ENCODE assay signal across 10 mouse cellular contexts in the genomic region with DNA sequence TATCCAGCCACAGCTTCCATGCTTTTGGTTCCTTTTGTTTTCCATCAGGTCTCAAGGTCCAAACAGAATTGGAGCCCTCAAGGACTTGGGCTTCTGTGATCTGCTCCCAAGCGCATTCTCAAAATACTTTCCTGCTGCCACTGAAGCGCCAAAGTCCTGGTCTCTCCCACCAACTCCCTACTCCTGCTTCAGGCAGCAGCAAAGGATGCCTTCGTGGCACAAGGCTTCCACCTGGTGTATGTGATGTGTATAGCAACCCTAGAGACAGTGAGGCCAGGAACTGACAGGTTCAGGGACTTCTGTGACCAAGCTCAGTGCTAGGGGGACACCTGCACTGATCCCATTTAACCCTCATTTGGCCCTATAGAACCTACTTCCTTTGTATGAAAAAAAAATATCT. TPM values are rescaled to one million over a fixed set of nuclear protein-coding genes. Genes with fewer than 3 reads are reported as not detected.
DNase-seq lines count a peak whose midpoint lies in the region; ATAC-seq and TF ChIP-seq lines count a peak whose summit lies in the region.
"Had no signal": no experiment of that assay in that cellular context is flagged by ENCODE, and none has a peak within 500 bp of the region (broad histone marks: within the 10 kb centered on the region; RNA-seq: fewer than 3 reads in every experiment).

No protein-coding gene starts in this region.

- peaks cover 16% of the 10 kb centered on the region; the same call in 1 of the 2 replicates for H3K27me3 ChIP-seq in forebrain, embryonic 12.5 days
- 0 out of 2 replicates have a peak, but pooled peaks cover 3% of the 10 kb centered on the region for H3K27me3 ChIP-seq in neural tube, embryonic 12.5 days (replicated peaks)

- no peaks in the 10 kb centered on the region for H3K9me3 ChIP-seq in forebrain, embryonic 12.5 days
- no peaks in the 10 kb centered on the region for H3K9me3 ChIP-seq in neural tube, embryonic 12.5 days
- H3K9me3 ChIP-seq: heart, embryonic 13.5 days had no signal

- H3K4me2 ChIP-seq in forebrain, embryonic 12.5 days = no peak overlapping the region
- H3K4me2 ChIP-seq in neural tube, embryonic 12.5 days (replicated peaks) = no peak overlapping the region
- H3K4me2 ChIP-seq: heart, embryonic 13.5 days had no signal

- H3K27ac ChIP-seq in gastrocnemius, adult 2 months = no peak overlapping the region
- H3K27ac ChIP-seq in forebrain, embryonic 12.5 days = no peak overlapping the region
- H3K27ac ChIP-seq in neural tube, embryonic 12.5 days = no peak overlapping the region
- H3K27ac ChIP-seq: heart, embryonic 13.5 days had no signal

- peaks cover 15% of the 10 kb centered on the region for H3K4me1 ChIP-seq in forebrain, embryonic 12.5 days
- H3K4me1 ChIP-seq in neural tube, embryonic 12.5 days = peaks cover 8% of the 10 kb centered on the region

- H3K4me3 ChIP-seq in gastrocnemius, adult 2 months = no peak overlapping the region
- no peak overlapping the region for H3K4me3 ChIP-seq in forebrain, embryonic 12.5 days (replicated peaks)
- H3K4me3 ChIP-seq in neural tube, embryonic 12.5 days = no peak overlapping the region
- H3K4me3 ChIP-seq: heart, embryonic 13.5 days; myocyte had no signal

- 17% methylated on average over 3 of the region's 3 CpGs for WGBS in forebrain, embryonic 12.5 days
- 22% methylated on average over 3 of the region's 3 CpGs for WGBS in neural tube, embryonic 12.5 days

- peak; percentile 70 for TF ChIP-seq CTCF in gastrocnemius, adult 2 months (IDR thresholded peaks at IDR 0.05)

- peak; percentile 34 for DNase-seq in gastrocnemius, adult 2 months
- DNase-seq in gastrocnemius, postnatal 4 days (ENCODE audit: low spot score in 2 of 2) = no peak
- DNase-seq in urinary bladder, postnatal 14 days (ENCODE audit: low spot score) = peak; percentile 28
- no peak for DNase-seq in urinary bladder, postnatal 4 days (ENCODE audit: low spot score in 2 of 2)
- DNase-seq in layer of hippocampus, postnatal 25 days (ENCODE audit: extremely low spot score in 1 of 2, low spot score in 1 of 2) = peak; percentile 42 to 69
- no peak for DNase-seq in spleen, postnatal 4 days (ENCODE audit: low spot score in 2 of 2)

- H3K36me3 ChIP-seq in forebrain, embryonic 12.5 days (replicated peaks) = no peaks in the 10 kb centered on the region
- no peaks in the 10 kb centered on the region for H3K36me3 ChIP-seq in neural tube, embryonic 12.5 days
- H3K36me3 ChIP-seq: heart, embryonic 13.5 days had no signal

- ATAC-seq in forebrain, embryonic 12.5 days (ENCODE audit: low FRiP score) = peak; percentile 49
- ATAC-seq in neural tube, embryonic 12.5 days (ENCODE audit: low FRiP score, low read depth) = peak; percentile 38

- no peak overlapping the region for H3K9ac ChIP-seq in forebrain, embryonic 12.5 days
- no peak overlapping the region for H3K9ac ChIP-seq in neural tube, embryonic 12.5 days
- H3K9ac ChIP-seq: heart, embryonic 13.5 days had no signal

- intact Hi-C loops in gastrocnemius, adult 2 months (cut with DNase I) = loop anchor here (2.0 to 10.0 kb wide), 2 partner anchors 255 to 351 kb away; no protein-coding TSS in a partner anchor

RNA-seq across cellular contexts. Expression of gene Hrh1, which starts 54.0 kb away (rescaled TPM):
- under 1 TPM; 0.36 to 0.67 TPM for total RNA-seq in gastrocnemius, adult 2 months (2021)
- total RNA-seq in gastrocnemius, postnatal 4 days (2021) = under 1 TPM; 0.73 to 0.93 TPM
- 0.15 and 0.23 TPM in 2 replicates for polyA plus RNA-seq in forebrain, embryonic 12.5 days (2016; fragmentation: Nextera tagmentation; extraction: Ambion mirVana)
- 1 to 10 TPM; 4.5 to 5.1 TPM for total RNA-seq in layer of hippocampus, postnatal 25 days (2021)
- polyA plus RNA-seq in neural tube, embryonic 12.5 days (2016; fragmentation: Nextera tagmentation; extraction: Ambion mirVana) = 0.18 and 0.24 TPM in 2 replicates
- polyA plus RNA-seq: heart, embryonic 13.5 days had no signal

Comparison
In these comparisons a context has a peak if more than half of its experiments do, and no peak if none do; other contexts are left out.
1. DNase-seq: peak in gastrocnemius, adult 2 months (single experiment), urinary bladder, postnatal 14 days (single experiment) and layer of hippocampus, postnatal 25 days (2 of 2); none in gastrocnemius, postnatal 4 days (0 of 2), urinary bladder, postnatal 4 days (0 of 2) and spleen, postnatal 4 days (0 of 2).